Mouse (Mus musculus) midbrain, embryonic 14.5 days (tissue): ENCODE data around the gene P2ry14. TPM values are rescaled to one million over a fixed set of nuclear protein-coding genes. Genes with fewer than 3 reads are reported as not detected.

Source experiments
- ATAC-seq: fragments of 200-750 bp; cut with Nextera tagmentation; 2 replicates; pipeline ENCODE4 v1.8.0; 2017; ENCODE audit warnings: moderate number of reproducible peaks, moderate library complexity; ENCODE audit not compliant: low FRiP score, low TSS enrichment
- DNase-seq: peaks from one replicate; pipeline ENCODE4 v3.0.0-alpha.2; 2015
- H3K27ac ChIP-seq: fragments of 300-500 bp; sonication (generic); replicated peaks from 2 replicates; pipeline ENCODE4 v1.5.1; 2014; ENCODE audit warnings: mild to moderate bottlenecking, low read depth, low read length, moderate library complexity
- H3K27me3 ChIP-seq: fragments of 300-500 bp; sonication (generic); 2 replicates; pipeline ENCODE4 v1.6.1; 2014; ENCODE audit warnings: low read length, control low read depth, mixed read lengths; ENCODE audit not compliant: control insufficient read depth, insufficient read depth
- H3K36me3 ChIP-seq: fragments of 300-500 bp; sonication (generic); 2 replicates; pipeline ENCODE4 v1.6.1; 2014; ENCODE audit warnings: low read length, control low read depth; ENCODE audit not compliant: control insufficient read depth, insufficient read depth
- H3K4me1 ChIP-seq: fragments of 300-500 bp; sonication (generic); 2 replicates; pipeline ENCODE4 v1.6.1; 2014; ENCODE audit warnings: mild to moderate bottlenecking, antibody characterized with exemption, low read length, control low read depth; ENCODE audit not compliant: control insufficient read depth, insufficient read depth
- H3K4me2 ChIP-seq: fragments of 300-500 bp; sonication (generic); 2 replicates; pipeline ENCODE4 v1.6.1; 2014; ENCODE audit warnings: mild to moderate bottlenecking, low read length, moderate library complexity
- H3K4me3 ChIP-seq: fragments of 300-500 bp; sonication (generic); replicated peaks from 2 replicates; pipeline ENCODE4 v1.5.1; 2014; ENCODE audit warnings: low read depth, low read length
- H3K9ac ChIP-seq: fragments of 300-500 bp; sonication (generic); replicated peaks from 2 replicates; pipeline ENCODE4 v1.6.1; 2014; ENCODE audit warnings: mild to moderate bottlenecking, low read length, moderate library complexity
- H3K9me3 ChIP-seq: fragments of 300-500 bp; sonication (generic); 2 replicates; pipeline ENCODE4 v1.6.1; 2016; ENCODE audit warnings: low read length, control low read depth, mixed read lengths; ENCODE audit not compliant: control insufficient read depth
- WGBS: fragments of 180-500 bp; shearing (Covaris S2); extraction: QIAGEN DNeasy Blood & Tissue Kit; methylation state at CpG from one replicate; pipeline ENCODE4 v1.1.7; 2014; 5-methylcytosine and 5-hydroxymethylcytosine counted together
- polyA plus RNA-seq: library from polyadenylated mRNA; unstranded; fragments of >200 nt; fragmentation: Nextera tagmentation; extraction: Ambion mirVana; gene quantifications from 2 replicates; pipeline ENCODE4 v1.2.1, GENCODE M21; 2014

The P2ry14 gene
- polyA plus RNA-seq: 2.9 and 4.1 TPM in 2 replicates

DNA sequence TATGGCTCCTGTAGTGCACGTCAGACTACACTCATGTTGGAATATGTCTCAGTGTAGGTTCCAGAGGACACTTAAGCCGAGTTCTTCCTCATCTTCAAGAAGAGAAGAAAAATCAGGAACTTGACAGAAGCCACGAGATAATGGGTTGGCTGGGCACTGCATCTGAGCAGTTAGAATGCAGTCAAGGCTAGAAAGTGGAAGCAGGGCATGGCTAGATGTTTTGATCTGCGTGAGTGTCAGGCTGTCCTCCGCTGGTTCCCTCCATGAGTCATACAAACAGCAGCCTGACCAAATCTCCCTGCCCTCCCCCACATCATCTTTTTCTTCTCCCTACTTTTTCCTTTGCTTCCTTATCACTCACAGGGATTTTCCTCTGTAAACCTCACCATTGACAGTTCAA is at the start of gene P2ry14:
Gene P2ry14, minus strand, starts transcription at position 195 of the 400 bp plus-strand sequence.
- ATAC-seq (no peak), DNase-seq (no peak)
- Histone ChIP-seq H3K4me2 (no peak within 1 kb of the TSS), H3K4me3 (no peak within 1 kb of the TSS), H3K9me3 (no peaks in the 10 kb centered on the region), H3K27ac (no peak within 1 kb of the TSS), H3K9ac (no peak within 1 kb of the TSS), H3K27me3 (no peaks in the 10 kb centered on the region), H3K36me3 (no peaks in the 10 kb centered on the region), H3K4me1 (no peaks in the 10 kb centered on the region)
- 87% methylated on average over 5 of the region's 5 CpGs for WGBS

DNA sequence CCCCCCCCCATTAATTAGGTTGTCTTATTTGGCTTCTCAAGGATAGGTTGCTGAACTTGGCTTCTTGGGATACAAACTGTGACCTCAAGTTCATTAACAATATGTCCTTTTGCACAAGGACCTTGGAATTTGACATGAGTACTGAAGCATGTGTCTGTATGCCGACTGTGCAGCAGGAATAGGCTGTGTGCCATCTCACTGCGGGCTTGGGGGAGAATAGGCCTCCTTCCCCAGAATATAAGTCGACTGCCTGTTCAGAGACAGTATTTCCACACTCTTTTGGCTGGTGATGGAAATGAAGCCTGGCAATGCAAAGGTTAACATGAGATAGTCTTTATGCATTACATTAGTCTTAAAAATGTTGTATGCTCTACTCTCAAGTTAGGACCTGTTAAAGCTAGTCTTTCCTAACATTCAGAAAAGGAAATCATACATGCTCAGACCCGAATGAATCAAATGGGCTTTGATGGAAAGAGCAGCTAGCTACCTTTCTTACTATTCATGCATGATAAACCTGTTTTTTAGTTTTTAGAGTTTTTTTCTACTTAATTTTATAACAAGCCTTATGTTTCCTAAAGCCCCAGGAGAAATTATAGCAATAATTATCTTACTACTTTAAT is 44.0 kb upstream of the P2ry14 start:
- no peak overlapping the region for H3K4me2 ChIP-seq
- no peak overlapping the region for H3K9ac ChIP-seq
- ATAC-seq: no peak
- no peak overlapping the region for H3K27ac ChIP-seq
- no peak for DNase-seq
- no peaks in the 10 kb centered on the region for H3K9me3 ChIP-seq
- 88% methylated on average over 4 of the region's 4 CpGs for WGBS
- no peaks in the 10 kb centered on the region for H3K36me3 ChIP-seq
- no peaks in the 10 kb centered on the region for H3K4me1 ChIP-seq
- H3K4me3 ChIP-seq: no peak overlapping the region
- no peaks in the 10 kb centered on the region for H3K27me3 ChIP-seq

- no peaks in the 10 kb centered on the region for H3K4me1 ChIP-seq
- no peak within 1 kb of the TSS for H3K4me2 ChIP-seq
- H3K27me3 ChIP-seq: no peaks in the 10 kb centered on the region
- 88% methylated on average over 7 of the region's 7 CpGs for WGBS
- DNase-seq (no peak), ATAC-seq (no peak)
- H3K4me3 ChIP-seq: no peak within 1 kb of the TSS
- H3K27ac ChIP-seq: no peak within 1 kb of the TSS
- no peaks in the 10 kb centered on the region for H3K9me3 ChIP-seq
- no peaks in the 10 kb centered on the region for H3K36me3 ChIP-seq
- no peak within 1 kb of the TSS for H3K9ac ChIP-seq
These were observed 41.5 kb upstream of the P2ry14 start, which contains the start of gene Gpr87 for GRCm38 (mm10) chr3:59194938-59195337. Gene Gpr87, minus strand, starts transcription at chr3:59195104.

DNA sequence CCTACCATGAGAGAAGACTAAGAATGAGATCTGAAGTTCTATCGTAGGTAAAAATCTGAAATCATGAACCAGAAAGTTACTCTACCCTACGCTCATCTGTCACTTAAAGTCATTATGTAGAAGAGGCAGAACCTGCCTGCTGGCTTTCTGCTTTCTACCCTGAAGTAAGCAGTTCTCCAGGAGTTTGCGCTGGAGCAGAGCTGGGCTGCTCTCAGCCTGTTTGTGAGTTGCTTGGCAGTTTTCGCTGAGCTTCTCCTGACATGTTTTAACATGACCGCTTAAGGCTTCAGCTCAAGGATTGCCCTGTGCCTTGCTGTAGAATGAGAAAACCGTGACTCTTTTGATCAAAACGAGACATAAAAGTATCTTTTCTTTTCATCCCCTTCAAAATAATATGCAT is 40.7 kb upstream of the P2ry14 start:
- Histone ChIP-seq H3K9ac (no peak overlapping the region), H3K4me1 (no peaks in the 10 kb centered on the region), H3K36me3 (no peaks in the 10 kb centered on the region), H3K4me2 (no peak overlapping the region), H3K4me3 (no peak overlapping the region), H3K27me3 (no peaks in the 10 kb centered on the region), H3K27ac (no peak overlapping the region), H3K9me3 (no peaks in the 10 kb centered on the region)
- 93% methylated on average over 7 of the region's 7 CpGs for WGBS
- ATAC-seq (no peak), DNase-seq (no peak)

- DNase-seq (no peak), ATAC-seq (no peak)
- WGBS: 97% methylated on average over 6 of the region's 6 CpGs
- Histone ChIP-seq H3K9me3 (no peaks in the 10 kb centered on the region), H3K9ac (no peak overlapping the region), H3K36me3 (no peaks in the 10 kb centered on the region), H3K4me2 (no peak overlapping the region), H3K27ac (no peak overlapping the region), H3K27me3 (no peaks in the 10 kb centered on the region), H3K4me1 (no peaks in the 10 kb centered on the region), H3K4me3 (no peak overlapping the region)
These were observed 38.3 kb upstream of the P2ry14 start for GRCm38 (mm10) chr3:59191674-59192073.

GRCm38 (mm10) chr3:59187336-59187735 is 33.9 kb upstream of the P2ry14 start:
- no peaks in the 10 kb centered on the region for H3K9me3 ChIP-seq
- H3K27ac ChIP-seq: no peak overlapping the region
- no peaks in the 10 kb centered on the region for H3K4me1 ChIP-seq
- WGBS: 86% methylated on average over 4 of the region's 4 CpGs
- H3K9ac ChIP-seq: no peak overlapping the region
- no peaks in the 10 kb centered on the region for H3K36me3 ChIP-seq
- no peak overlapping the region for H3K4me2 ChIP-seq
- ATAC-seq (no peak), DNase-seq (no peak)
- H3K27me3 ChIP-seq: no peaks in the 10 kb centered on the region
- no peak overlapping the region for H3K4me3 ChIP-seq

GRCm38 (mm10) chr3:59185662-59186061 is 32.2 kb upstream of the P2ry14 start:
- no peak overlapping the region for H3K4me3 ChIP-seq
- no peaks in the 10 kb centered on the region for H3K27me3 ChIP-seq
- ATAC-seq: no peak

DNA sequence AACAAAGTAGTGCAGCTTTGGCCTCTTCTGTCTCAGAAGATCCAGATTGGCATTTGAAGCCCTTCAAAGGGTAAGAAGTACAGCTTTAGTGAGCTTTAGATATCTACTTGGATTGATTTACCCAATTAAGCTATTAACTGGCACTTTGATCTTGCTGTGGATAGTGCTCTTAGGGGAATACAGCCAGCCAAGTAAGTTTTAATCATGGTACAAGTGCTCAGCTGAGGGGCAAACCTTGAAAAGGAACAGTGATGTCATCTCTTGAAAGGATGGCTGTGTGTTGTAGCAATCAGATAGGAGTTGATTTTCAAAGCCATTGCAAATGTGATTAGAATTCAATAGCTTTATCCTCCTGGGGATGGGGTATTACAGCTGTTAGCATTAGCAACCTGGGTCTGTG is 28.7 kb upstream of the P2ry14 start:
- Histone ChIP-seq H3K4me1 (no peaks in the 10 kb centered on the region), H3K4me3 (no peak overlapping the region), H3K9me3 (no peaks in the 10 kb centered on the region), H3K27ac (no peak overlapping the region), H3K4me2 (no peak overlapping the region), H3K36me3 (no peaks in the 10 kb centered on the region), H3K9ac (no peak overlapping the region), H3K27me3 (no peaks in the 10 kb centered on the region)
- ATAC-seq (no peak), DNase-seq (peak; percentile 36)

More at GRCm38 (mm10) chr3:59185662-59186061, 32.2 kb upstream of the P2ry14 start:
- Histone ChIP-seq H3K9ac (no peak overlapping the region), H3K9me3 (no peaks in the 10 kb centered on the region), H3K27ac (no peak overlapping the region), H3K4me2 (no peak overlapping the region), H3K36me3 (no peaks in the 10 kb centered on the region), H3K4me1 (no peaks in the 10 kb centered on the region)
- 92% methylated on average over 4 of the region's 4 CpGs for WGBS
- no peak for DNase-seq

- WGBS: 65% methylated on average over 5 of the region's 5 CpGs
- no peak overlapping the region for H3K4me3 ChIP-seq
These were observed 27.7 kb upstream of the P2ry14 start for GRCm38 (mm10) chr3:59181134-59181533.

More at GRCm38 (mm10) chr3:59181134-59181533, 27.7 kb upstream of the P2ry14 start:
- no peaks in the 10 kb centered on the region for H3K4me1 ChIP-seq
- no peaks in the 10 kb centered on the region for H3K36me3 ChIP-seq
- no peak overlapping the region for H3K9ac ChIP-seq
- no peaks in the 10 kb centered on the region for H3K27me3 ChIP-seq
- no peak overlapping the region for H3K4me2 ChIP-seq
- H3K27ac ChIP-seq: no peak overlapping the region
- H3K9me3 ChIP-seq: no peaks in the 10 kb centered on the region
- ATAC-seq (no peak; the same call in 1 of the 2 replicates), DNase-seq (no peak)
